Mouse (Mus musculus) Patski (cell line): ENCODE data around the gene Ano6. TPM values are rescaled to one million over a fixed set of nuclear protein-coding genes. Genes with fewer than 3 reads are reported as not detected.
"Not testable (repeated sequence)": the region's sequence is repeated elsewhere in the genome, so short reads cannot be mapped to it uniquely, and the experiment has no call there.

Source experiments
- ATAC-seq: fragments of 100-300 bp; one replicate; pipeline ENCODE4 v1.8.0; 2021
- CTCF ChIA-PET: fragments of 350-600 bp; sonication (Branson Sonifier 250); formaldehyde crosslinking; loops from one replicate; lab custom pipeline; 2022; ENCODE audit warnings: inconsistent platforms; lab: Charles Lee
- POLR2A ChIA-PET: fragments of 350-600 bp; sonication (Branson Sonifier 250); formaldehyde crosslinking; loops from one replicate; lab custom pipeline; 2022; ENCODE audit warnings: antibody characterized with exemption, inconsistent platforms; lab: Charles Lee
- DNase-seq: peaks from one replicate; pipeline ENCODE4 v3.0.0-alpha.2; 2011; ENCODE audit warnings: low read depth, low spot score
- H3K27me3 ChIP-seq: fragments of 371-371 bp; one replicate; pipeline ENCODE4 v1.5.1; 2021
- CTCF ChIP-seq: fragments of 100-300 bp; IDR thresholded peaks from one replicate; pipeline ENCODE4 v1.5.1; 2021
- in situ Hi-C: fragments of 300-500 bp; cut with MboI; formaldehyde crosslinking; loops from 3 replicates; pipeline ENCODE4 v1.11.1; 2018; ENCODE audit warnings: low pct_unique_long_range_greater_than_20kb, mixed read lengths
- polyA plus RNA-seq: library from polyadenylated mRNA; unstranded; gene quantifications from one replicate; pipeline ENCODE4 v1.2.3, GENCODE M21; 2021

The Ano6 gene
- polyA plus RNA-seq, 1 experiment from 2014 or later = 184 TPM

GRCm38 (mm10) chr15:95820678-95821077, 30.0 kb downstream of the Ano6 start:
- TF ChIP-seq CTCF = no peak
- ChIA-PET POLR2A (no interaction called here), CTCF (no interaction called here)
- in situ Hi-C loops = no loop called here
- DNase-seq (no peak), ATAC-seq (no peak)
- H3K27me3 ChIP-seq = no peaks in the 10 kb centered on the region

DNA sequence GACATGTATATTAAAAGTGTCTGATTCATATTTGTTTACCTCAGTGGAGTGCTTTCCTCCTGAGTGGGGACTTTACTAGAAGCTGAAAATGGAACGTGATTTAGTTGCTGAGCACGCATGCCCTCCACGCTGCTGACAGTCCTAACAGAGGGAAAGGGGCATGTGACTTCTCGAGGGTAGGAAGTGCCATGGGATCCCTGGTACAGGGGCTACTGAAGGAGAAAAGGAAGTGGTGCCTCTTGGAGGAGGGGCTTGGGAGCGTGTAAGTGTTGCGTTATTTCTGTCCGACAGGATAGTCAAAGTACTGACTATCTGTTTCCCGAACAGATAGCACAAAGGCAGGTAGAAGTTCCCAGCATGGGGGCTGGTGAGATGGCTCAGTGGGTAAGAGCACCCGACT, 31.5 kb downstream of the Ano6 start:
- in situ Hi-C loops = no loop called here
- DNase-seq = no peak
- H3K27me3 ChIP-seq = no peaks in the 10 kb centered on the region
- ATAC-seq = no peak
- POLR2A ChIA-PET = no interaction called here
- CTCF ChIA-PET = no interaction called here
- TF ChIP-seq CTCF = no peak

DNA sequence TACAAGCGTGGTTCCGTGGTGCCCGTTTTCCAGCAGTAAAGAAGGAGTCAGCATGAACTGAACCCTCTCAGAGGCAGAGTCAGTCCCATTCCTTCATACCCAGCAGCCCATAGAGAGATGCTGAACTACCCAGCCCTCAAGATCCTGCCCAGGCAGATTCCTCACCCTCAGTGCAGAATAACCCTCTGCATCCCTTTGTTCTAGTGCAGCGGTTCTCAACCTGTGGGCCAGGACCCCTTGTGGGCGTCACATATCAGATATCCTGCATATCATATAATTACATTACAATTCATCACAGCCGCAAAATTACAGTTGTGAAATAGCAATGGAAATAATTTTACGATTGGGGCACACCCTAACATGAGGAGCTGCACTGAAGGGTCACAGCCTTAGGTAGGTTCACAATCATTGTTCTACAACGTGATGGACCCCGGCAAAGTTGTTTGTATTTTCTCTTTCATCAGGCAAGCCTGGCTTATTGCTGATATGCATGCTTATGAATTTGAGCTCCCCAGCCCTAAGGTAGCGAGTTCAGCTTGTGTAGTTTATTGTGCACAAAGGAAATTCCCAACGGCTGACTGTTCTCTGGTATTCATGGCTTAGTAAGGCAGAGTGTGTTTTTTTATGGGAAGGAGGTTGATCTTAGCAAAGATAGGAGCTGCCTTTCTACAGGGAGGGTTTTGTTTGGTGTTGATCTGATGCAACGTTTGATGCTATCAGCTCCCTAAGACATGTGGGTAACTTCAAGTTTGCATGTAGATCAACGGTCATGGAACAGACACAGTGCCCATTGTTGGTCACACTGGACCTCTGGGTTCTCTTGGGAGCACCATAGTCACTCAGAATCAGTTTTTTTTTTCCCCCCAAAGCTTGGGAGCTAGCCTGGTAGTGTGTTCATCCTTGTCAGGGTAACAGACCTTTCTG, 33.0 kb downstream of the Ano6 start:
- CTCF ChIA-PET = interaction anchor here (1.1 to 1.9 kb wide), 4 partner anchors 9 to 49 kb away, joined by 3 to 8 read pairs (median 4); partner anchors contain the start of gene Ano6
- TF ChIP-seq CTCF = no peak

DNA sequence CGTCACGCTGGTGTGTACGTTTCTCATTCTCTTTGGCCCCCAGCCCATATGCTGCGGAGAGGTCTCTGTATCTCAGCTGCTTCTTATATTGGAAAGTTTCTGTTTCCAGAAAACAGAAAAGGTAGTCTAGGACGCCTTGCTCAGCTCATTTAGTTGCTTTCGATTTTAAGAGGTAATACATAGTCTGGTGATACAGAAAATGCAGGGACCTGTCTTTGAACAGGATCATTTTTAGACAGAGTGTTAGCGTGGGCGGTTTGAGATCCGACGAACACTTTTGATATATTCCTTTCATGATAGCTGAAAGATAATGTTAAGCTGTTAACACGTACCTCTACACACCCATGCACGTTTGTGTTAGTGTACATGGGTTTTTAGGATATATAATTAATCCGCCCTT, 35.9 kb downstream of the Ano6 start:
- no peak for TF ChIP-seq CTCF
- CTCF ChIA-PET = interaction anchor here (1.1 to 1.5 kb wide), 3 partner anchors 23 to 53 kb away, joined by 3 to 4 read pairs (median 3); partner anchors contain the start of gene Ano6
- ATAC-seq (no peak), DNase-seq (no peak)
- in situ Hi-C loops = no loop called here
- POLR2A ChIA-PET = no interaction called here
- H3K27me3 ChIP-seq = no peaks in the 10 kb centered on the region

More for the DNA sequence above, 33.0 kb downstream of the Ano6 start:
- ATAC-seq = peak; percentile 66
- POLR2A ChIA-PET = interaction anchor here (0.9 to 1.0 kb wide), 2 partner anchors 19 kb away, joined by 3 to 7 read pairs; no protein-coding TSS in a partner anchor
- no peak for DNase-seq
- no peaks in the 10 kb centered on the region for H3K27me3 ChIP-seq
- in situ Hi-C loops = no loop called here

- no peaks in the 10 kb centered on the region for H3K27me3 ChIP-seq
- ATAC-seq (no peak), DNase-seq (no peak)
- ChIA-PET CTCF (no interaction called here), POLR2A (no interaction called here)
- in situ Hi-C loops = no loop called here
- TF ChIP-seq CTCF = no peak
These were observed 36.9 kb downstream of the Ano6 start for GRCm38 (mm10) chr15:95827465-95827971.

DNA sequence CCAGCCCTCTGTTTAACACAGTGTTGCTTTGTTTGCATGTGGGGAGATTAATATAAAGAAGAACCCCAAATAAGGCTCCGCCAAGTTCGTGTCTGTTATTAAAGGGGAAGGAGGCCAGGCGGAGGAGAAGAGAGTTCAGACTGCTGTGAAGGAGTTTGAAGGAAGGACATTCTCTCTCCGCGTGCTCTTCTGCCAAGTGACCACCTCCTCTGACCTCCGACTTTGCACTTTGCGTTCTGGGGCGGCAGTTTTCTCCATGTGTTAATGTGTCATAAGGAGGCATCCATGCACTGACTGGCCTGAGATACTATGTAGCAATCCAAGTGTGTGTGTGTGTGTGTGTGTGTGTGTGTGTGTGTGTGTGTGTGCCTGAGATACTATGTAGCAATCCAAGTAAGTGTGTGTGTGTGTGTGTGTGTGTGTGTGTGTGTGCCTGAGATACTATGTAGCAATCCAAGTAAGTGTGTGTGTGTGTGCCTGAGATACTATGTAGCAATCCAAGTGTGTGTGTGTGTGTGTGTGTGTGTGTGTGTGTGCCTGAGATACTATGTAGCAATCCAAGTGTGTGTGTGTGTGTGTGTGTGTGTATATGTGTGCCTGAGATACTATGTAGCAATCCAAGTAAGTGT, 37.5 kb downstream of the Ano6 start:
- H3K27me3 ChIP-seq, DNase-seq, CTCF ChIA-PET, ATAC-seq, POLR2A ChIA-PET, in situ Hi-C loops: not testable (repeated sequence)

DNA sequence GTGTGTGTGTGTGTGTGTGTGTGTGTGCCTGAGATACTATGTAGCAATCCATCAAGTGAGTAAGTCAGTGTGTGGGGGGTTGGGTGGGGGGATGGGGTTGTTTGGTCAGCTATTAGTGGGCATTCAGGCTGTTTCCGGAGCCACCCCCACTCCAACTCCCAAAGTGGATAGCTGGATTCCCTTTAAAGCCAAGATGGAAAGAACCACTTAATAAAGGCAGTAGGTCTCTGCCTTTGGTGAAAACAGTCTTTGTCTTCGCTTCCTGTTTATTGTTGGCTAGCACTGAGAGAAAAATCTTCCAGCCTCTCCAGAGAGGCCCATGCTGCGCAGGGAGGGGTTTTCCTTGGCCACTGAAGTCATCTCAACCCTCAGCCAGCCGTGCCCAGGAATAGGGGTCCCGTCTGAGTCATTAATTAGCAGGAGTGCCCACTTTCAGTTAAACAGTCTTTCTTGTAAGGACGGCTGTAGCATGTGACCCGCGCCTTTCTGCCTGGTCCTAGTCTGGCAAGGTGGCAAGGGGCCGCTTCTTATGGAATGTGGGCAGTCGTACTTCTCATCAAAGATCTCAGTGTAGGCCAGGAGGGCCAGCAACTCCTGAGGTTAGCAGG, 38.1 kb downstream of the Ano6 start:
- H3K27me3 ChIP-seq = no peaks in the 10 kb centered on the region
- POLR2A ChIA-PET = no interaction called here
- in situ Hi-C loops = no loop called here
- no peak for DNase-seq
- TF ChIP-seq CTCF = no peak
- ATAC-seq = peak; percentile 7
- CTCF ChIA-PET = no interaction called here

DNA sequence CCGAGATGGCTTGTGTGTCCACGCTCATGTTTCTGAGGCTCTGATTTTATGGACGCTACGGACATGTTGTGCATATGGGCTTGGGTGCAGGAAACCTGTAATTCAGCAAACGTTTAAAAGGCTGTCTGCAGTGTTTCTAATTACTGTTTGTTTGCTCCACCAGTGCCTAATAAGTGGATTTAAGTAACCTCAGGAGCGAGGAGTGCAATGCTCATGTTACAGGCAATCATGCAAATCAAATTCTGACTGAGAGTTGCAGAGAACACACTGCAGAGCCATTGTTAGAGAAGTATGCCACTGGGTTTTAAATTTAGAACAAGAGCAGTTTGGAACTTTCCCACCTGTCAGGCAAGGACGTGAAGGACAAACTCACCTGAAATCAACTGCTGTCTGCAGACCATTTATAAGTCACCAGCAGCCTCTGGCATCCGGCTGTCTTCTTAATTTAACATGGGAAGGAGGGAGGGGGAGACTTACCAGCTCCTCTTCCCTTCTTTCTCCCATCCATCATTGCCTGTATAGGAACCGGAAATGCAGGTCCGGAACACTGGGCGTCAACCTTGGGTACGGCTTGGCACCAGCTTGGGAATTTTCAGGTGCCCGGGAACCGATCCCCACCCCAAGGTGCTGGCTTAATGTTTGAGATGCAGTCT, 39.0 kb downstream of the Ano6 start:
- DNase-seq = no peak
- no peak for ATAC-seq
- no peak for TF ChIP-seq CTCF
- ChIA-PET POLR2A (no interaction called here), CTCF (no interaction called here)
- in situ Hi-C loops = no loop called here
- H3K27me3 ChIP-seq = no peaks in the 10 kb centered on the region

DNA sequence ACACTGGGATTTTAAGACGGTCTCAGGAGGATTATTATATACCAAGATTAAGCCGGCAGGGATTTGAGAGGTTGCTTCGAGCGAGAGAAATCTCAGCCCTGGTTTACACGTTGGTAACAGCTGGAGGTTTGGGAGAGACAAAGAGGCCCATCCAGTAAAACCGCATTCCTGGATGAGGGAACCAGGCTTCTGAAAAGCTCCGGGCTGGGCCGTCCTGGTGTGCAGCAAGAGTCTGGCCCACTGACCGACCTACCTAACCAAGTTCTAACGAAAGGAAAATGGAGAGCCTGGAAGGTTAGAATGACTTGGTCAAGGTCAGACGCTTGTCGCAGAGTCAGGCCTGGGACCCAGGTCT, 39.5 kb downstream of the Ano6 start:
- no peak for ATAC-seq
- H3K27me3 ChIP-seq = no peaks in the 10 kb centered on the region
- ChIA-PET CTCF (no interaction called here), POLR2A (interaction anchor here (0.5 kb wide), 1 partner anchor 11 kb away, joined by 4 read pairs; no protein-coding TSS in a partner anchor)
- DNase-seq = no peak
- no peak for TF ChIP-seq CTCF
- in situ Hi-C loops = no loop called here

DNA sequence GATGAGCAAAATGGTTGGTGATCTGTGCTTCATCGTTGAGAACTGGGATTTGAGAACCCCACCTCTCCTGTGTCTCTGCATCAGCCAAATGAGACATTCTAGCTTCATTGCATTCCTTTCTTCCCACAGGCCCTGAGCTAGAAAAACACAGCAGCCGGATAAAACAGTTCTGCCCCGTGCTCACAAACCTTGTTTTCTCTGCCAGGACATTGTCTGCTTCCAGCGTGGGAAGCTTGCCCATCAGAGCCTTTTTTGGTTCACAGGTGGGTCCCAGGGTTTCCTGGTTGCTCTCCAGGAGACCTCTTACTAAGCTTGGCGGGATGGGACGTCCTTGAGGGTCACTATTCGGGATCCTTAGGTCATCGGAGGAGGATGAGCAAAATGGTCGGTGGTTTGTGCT, 42.6 kb downstream of the Ano6 start:
- ChIA-PET CTCF (interaction anchor here (1.1 kb wide), 1 partner anchor 97 kb away, joined by 3 read pairs; no protein-coding TSS in a partner anchor), POLR2A (interaction anchor here (0.7 kb wide), 1 partner anchor 107 kb away, joined by 3 read pairs; no protein-coding TSS in a partner anchor)
- ATAC-seq (peak; percentile 58), DNase-seq (peak; percentile 66)
- in situ Hi-C loops = no loop called here
- no peak for TF ChIP-seq CTCF
- no peaks in the 10 kb centered on the region for H3K27me3 ChIP-seq
